Mouse (Mus musculus) left cerebral cortex, postnatal 36 days (tissue): ENCODE measurements at regions not wholly inside any gene's neighbourhood (a gene's known extent, or its start where the extent isn't known, plus 50 kb on each side); places are given as distances from the start of the nearest gene placed in this dataset.

Experiments
- DNase-seq, 2 experiments: peaks; one replicate each; pipeline ENCODE4 v3.0.0; 2021 to 2022; ENCODE audit warnings: low spot score in 2 of 2, mixed read lengths in 1 of 2
- intact Hi-C: fragments of 180-260 bp; cut with DNase I; formaldehyde crosslinking; loops from one replicate; pipeline ENCODE4 v1.15.1; 2025

- DNase-seq, result peak; percentile 80 to 82
- intact Hi-C loops, result loop anchor here (2.0 to 10.0 kb wide), 4 partner anchors 157 to 1821 kb away; partner anchors contain the start of gene Tle4
Measured at GRCm38 (mm10) chr19:15801811-15802486, 145.2 kb downstream of the Psat1 start.

DNA sequence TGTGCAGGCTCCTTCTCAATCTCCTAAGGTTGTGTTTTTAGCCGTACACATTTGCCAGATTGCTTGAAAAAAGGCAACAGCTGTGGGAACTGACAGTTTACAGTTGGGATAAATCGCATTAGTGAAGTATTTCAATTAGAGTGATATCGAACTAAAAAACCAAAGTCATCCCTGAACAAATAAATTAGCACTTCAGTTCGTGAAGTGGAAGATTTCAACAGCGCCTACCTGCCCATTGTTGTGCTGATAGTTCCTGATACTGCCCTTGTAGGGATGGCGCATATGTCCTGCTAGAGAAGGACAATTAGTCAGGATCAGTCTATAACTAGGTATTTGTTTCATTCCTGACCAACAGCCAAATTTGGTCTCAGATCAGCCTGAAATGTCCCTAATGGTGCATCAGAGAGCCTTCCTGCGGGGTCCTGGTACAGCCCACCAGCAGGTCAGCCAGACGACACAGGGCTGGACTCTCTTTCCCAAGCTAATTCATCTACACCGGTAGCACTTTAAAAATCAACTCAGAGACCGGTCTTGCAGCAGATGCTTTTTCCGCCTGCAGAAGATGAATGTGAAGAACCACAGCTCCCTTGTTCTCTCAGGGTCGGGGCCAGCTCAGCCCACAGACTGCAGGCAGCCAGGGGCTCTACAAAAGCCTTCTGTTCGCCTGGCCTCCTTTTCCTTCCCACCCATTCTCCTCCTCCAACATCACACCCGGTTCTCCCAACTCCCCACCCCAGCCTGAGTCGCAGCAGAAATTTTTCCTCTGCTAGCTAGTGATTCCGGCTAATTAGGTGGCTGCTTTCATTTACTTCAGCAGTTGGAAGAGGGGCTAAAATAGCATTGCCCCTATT is 146.1 kb downstream of the Psat1 start:
- intact Hi-C loops, result loop anchor here (2.0 to 10.0 kb wide), 4 partner anchors 156 to 1820 kb away; partner anchors contain the start of gene Tle4
- DNase-seq, result peak; percentile 81 to 84

GRCm38 (mm10) chr19:15796466-15796865 is 150.7 kb downstream of the Psat1 start:
- intact Hi-C loops, result no loop called here
- DNase-seq, result no peak

DNA sequence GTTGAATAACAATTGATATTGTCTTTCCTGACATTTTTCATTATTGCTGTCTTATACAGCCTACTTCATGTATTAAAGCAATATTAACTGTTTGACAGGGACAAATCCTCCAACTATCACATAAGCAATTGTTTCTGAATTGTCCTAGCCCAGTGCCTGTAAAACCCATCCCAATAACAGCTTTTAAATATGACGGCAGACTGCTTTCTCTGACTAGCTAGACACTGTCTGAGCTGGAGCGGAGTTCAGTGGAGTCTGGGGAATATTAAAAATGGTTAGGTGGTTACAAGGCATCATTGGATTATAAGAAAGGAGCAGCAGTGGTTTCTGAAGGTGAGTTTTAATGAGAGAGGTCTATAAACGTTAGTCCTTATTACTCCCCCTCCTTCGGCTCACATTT is 155.2 kb downstream of the Psat1 start:
- DNase-seq, result no peak
- intact Hi-C loops, result no loop called here

DNA sequence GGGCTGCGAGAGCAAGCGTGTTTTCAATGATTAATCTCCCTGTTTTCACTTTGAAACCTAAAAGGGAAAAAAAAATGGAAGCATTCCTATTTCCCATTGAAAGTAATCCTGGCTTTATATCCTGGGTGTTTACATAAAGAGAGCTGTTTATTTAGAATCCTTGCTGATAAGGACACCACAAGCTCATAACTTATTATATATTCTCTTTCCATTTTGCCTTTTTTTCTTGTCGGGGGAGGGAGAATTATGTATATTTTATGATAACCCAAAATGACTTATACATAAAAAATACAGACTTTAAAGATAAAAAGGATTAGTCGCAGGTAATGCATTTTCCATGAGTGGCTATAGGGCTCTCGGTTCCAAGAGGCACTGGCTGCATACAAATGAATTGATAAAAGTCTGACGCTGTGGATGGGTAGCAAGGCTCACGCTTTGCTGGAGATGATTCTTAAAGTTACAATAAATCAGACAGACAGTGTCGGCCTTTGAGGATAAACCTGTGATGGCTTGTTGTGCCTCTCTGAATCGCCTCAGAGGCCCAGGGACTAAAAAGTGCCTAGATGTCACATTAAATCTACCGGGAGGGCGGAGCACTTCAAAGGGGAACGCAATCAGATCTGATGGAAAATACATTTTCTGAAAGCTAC is 155.7 kb downstream of the Psat1 start:
- DNase-seq, result no peak
- intact Hi-C loops, result no loop called here

DNA sequence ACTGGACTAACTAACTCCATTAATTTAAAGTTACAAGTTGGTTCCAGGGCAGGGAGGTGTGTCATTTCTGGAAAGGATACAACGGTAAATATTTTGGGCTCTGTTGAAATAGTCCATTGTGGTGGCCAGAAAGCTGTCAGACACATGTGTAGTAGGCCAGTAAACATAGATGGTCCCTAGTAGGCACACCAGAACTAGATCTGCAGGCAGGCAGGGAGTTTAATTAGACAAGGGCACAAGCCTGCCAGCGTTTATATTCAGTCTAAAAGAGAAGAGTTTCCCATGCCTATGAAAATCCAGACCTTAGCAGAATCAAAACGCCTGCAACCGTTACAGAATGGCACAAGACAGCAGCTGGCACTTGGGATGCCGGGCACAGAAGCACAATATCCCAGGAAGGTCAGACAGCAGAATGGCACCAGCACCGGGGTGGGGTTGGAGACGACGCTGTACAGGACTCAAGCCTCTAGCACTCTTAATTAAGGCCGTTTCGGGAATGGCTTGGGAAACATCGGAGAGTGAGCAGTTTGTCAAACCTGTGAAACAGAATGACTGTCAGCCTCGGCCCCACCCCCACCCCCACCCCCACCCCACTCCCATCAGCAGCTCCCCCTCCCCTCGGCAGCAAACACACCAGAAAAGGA is 156.4 kb downstream of the Psat1 start:
- intact Hi-C loops, result no loop called here
- no peak for DNase-seq

- DNase-seq, result no peak
- intact Hi-C loops, result no loop called here
Measured at GRCm38 (mm10) chr19:15789741-15790140, 157.4 kb downstream of the Psat1 start.

DNA sequence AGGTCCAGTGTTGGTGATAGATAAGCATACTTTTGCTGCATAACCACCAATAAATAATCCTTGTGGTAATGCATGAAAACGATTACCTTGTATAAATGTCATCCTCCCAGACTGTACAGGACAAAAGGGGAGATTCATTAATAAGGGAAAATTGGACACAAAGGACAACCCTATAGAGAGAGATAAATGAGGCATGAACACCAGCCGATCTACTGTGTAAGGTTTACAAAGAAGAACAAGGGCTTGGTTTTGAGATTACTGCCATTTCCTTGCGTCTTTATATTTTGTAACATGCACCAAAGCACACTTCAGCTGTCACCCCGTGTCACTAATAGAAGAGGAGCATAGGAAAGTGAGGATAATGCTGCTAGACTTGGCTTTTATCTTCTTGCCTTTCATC is 162.5 kb downstream of the Psat1 start:
- intact Hi-C loops, result no loop called here
- no peak for DNase-seq

DNA sequence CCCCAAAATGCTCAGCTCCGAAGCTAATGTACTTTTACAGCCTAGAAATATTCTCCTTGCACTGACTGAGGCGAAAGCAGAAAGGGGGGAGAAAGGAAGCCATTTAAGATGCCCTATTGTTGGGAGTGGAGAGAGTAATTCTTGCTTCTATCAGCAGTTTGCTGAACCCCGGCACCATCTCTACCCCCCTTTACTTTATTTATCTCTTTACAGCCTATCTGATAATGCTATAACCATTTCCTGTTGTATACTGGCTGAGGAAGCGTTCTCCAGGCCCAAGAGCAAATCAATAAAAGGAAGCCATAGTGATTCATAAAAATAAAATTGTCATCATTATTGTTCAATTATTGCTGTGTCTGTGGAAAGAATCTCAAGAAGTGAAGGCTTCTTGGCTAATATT is 177.5 kb downstream of the Psat1 start:
- no peak for DNase-seq

DNA sequence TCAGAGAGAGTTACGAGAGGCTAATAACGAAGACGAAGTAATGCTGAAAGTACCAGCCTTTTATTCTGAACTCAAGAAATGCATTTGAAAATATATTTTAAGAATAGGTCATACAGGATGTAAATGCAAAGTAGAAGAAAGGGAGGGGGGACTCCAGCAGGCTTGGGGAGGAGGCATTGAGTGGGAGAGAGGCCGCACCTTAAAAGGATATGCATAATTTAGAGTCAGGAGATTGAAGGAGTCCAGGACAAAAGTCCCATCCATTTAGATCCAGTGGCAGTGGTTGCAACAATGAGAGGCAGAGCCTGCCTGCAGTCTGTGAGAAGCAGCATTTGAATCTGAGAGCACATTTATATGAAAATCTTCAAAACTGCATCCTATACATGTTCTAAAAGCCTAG is 186.1 kb downstream of the Psat1 start:
- intact Hi-C loops, result no loop called here
- DNase-seq, result no peak

More for the DNA sequence above, 177.5 kb downstream of the Psat1 start:
- intact Hi-C loops, result no loop called here

DNA sequence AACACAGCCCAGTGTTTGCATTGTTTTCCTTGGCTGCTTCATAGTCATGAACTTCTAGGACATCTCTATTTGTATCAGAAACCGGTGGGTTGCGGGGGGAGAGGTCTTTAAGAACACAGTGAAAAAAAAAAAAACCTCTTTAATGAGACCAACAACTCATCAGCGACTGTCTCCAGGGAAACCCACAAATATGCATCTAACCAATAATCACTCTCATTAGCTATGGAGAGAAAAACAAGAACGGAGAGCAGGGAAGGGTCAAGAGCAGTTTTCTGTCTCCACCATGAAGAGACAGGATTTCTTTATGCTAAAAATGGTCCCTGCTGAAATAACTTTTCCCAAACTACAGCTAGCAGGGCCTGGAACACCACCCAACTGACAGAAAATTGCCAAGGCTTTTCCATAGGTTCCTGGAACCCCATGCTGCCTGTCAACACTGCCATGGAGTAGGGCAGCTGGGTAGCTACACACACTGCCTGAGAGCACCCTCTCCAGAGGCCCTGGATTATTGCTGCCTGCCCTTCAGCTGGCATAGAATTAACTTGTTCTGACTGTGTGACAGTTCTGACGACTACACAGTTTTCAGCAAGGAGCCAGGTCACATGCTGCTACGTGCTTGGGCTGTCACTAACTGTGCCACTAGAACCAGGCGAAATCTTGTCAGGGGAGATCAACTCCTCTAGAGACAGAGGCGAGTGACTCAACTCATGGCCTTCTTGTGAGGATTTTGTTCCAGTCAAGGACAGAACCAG is 201.9 kb downstream of the Psat1 start:
- no peak for DNase-seq
- intact Hi-C loops, result no loop called here

- DNase-seq, result no peak
- intact Hi-C loops, result no loop called here
Measured at GRCm38 (mm10) chr19:15736200-15736599, 210.9 kb downstream of the Psat1 start.

DNA sequence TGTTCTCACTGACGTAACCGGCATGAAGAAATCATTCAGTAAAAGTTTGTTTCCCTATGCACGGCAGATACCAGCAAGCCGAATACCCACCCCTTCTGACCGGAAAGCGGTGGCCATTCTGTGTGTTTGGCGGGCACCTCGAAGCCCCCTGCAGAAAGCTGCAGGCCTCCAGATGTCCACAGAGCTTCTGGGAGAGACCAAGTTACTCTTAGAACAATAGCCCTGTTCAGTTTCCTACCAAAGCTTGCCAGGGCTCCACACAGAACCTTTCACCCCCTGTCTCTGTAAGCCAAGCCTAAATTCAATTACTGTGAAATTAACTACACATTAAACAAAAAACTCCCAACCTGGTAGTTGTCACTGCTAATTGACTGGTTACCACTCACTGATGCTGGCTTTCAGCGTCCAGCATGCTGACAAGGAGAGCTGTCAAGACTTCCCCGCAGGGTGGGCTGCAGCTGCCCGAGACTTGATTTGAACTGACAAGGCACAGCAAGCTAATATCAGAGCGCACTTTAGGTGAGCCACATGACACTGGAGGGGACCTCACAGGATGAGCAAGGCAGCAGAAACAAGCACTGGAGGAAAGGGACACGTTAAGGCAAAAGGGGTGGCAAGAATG is 220.2 kb downstream of the Psat1 start:
- intact Hi-C loops, result no loop called here
- no peak for DNase-seq

DNA sequence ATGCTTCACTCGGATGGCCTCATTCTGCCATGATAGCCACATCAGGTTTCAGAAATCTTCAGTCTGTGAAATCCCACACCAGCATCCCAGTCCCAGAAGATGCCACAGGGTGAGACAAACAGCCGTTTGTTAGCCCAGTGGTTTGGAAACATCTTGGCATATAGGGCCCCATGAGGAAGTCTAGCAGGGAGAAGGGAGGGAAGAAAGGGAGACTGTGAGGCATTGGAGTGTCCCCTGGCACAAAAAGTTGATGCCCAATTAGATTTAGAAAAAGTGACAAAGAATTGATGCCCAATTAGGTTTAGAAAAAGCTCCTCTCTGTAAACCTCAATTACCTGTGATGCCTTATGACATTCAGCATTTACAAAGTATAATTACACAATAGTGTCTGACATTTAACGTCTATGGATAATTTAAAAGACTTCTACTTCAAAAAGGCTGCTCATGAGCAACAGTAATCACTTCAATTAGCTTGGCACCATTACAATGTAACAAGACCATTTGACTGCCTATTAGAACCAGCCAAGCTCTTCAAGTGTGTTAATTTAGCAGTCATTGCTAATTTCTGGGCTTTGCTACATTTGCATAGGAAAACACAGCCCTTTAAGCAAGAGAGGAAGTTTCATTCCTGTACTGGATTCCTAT is 254.6 kb downstream of the Psat1 start:
- no peak for DNase-seq
- intact Hi-C loops, result no loop called here

DNA sequence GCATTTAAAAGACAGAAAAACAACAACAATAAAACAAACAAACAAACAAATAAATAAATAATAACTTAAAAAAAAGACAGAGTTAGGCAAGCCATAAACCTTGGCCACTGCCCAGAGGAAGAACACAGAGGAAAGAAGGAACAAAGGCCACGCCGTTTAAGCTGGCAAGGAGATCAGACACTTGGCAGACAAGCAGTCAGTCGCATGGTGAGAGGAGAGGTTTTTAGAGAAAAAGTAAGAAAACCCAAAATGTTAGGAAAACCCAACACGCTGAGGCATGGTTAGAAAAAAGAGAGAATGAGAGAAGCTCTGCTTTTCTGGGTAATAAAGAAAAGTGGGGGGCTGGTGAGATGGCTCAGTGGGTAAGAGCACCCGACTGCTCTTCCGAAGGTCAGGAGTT is 277.1 kb downstream of the Psat1 start:
- intact Hi-C loops, result no loop called here

DNA sequence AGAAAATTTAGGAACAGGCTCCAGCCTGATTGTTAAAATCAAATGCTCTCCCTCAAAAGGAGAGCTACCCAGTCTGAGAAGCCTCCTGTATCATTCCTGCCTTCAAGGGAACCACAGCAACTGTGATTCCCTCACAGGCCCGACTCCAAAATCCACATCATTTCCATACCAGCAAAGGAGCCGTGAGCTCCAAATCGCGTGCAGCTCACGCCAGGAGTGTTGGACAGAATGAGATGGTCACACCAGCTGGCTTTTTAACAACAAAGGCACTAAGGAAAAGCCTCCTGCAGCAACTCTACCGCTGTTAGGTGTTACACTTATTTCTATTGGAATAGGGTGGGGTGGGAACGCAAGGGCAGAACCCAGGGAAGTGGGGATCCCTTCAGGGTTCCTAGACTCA is 277.6 kb downstream of the Psat1 start:
- no peak for DNase-seq

More for the DNA sequence above, 277.1 kb downstream of the Psat1 start:
- no peak for DNase-seq

DNA sequence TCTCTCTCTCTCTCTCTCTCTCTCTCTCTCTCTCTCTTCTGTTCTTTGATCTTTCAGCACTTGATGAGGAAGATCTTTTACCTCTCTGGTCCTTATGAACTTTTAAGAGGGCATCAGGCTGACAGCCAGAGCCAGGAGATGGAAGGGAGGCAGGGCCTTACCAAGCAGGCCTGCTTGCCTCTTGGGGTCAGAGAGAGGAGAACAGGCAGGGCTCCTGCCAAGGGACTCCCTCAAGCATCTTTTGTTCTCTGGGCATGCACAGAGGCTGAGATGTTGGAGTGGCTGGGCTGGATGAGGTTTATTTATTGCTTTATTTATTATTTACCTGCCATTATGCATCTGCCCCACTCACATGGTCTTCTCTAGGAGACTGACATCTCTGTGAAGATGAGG is 278.5 kb downstream of the Psat1 start:
- no peak for DNase-seq
- intact Hi-C loops, result no loop called here

More for the DNA sequence above, 277.6 kb downstream of the Psat1 start:
- intact Hi-C loops, result no loop called here

DNA sequence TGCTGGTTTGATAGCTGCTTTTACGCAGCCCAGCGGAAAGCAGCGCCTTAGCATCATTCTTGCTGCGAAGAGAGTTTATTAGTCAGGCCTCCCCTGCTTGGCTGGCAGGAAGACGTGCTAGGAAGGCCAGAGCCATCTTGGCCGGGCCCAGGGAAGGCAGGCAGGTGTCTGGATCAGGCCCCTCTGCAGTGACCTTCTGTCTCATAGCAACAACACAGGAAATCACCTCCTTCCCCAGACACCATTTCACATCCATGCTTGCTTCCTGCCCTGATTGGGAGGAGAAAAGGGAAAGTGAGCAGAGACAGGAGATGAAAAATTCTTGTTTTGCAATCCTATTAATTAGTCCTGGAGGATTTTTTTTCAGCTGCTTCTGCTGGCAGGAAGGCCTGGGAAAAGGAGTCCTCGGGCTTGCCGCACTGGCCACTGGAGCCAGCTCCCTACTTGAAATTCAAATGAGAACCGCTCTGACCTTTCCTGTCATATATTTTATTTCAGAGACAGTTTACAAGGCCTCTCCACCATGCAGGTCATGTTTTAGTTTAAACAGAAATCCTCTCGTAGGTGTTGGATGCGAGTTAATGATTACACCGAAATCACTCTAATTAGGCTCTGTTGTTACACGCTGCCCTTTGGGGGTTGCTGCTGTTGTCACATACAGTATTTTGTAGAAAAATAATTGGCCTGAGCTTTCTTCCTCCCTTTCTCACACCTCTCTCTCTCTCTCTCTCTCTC is 279.1 kb downstream of the Psat1 start:
- intact Hi-C loops, result no loop called here
- DNase-seq, result no peak
